Mouse (Mus musculus) spleen, adult 2 months (tissue): ENCODE measurements around the gene Cdca3.

Experiments
- CTCF ChIP-seq: fragments of 200-500 bp; IDR thresholded peaks from 2 replicates; pipeline ENCODE4 v1.5.1; 2011; ENCODE audit warnings: mild to moderate bottlenecking, inconsistent platforms; ENCODE audit not compliant: insufficient read depth, insufficient read length, insufficient replicate concordance; ENCODE audit errors: extremely low read depth
- POLR2A ChIP-seq: fragments of 200-500 bp; IDR thresholded peaks from 2 replicates; pipeline ENCODE4 v1.6.1; 2011; ENCODE audit warnings: low read depth, low read length, inconsistent platforms

GRCm38 (mm10) chr6:124795781-124796180 is 33.6 kb upstream of the Cdca3 start:
- TF ChIP-seq POLR2A (no peak), CTCF (no peak)
